Mouse (Mus musculus): Measurements from ENCODE around the gene Tbata.

- TF ChIP-seq HCFC1 (IDR thresholded peaks at IDR 0.05; ENCODE audit: low read depth, low read length) (no peak), TCF12 (IDR thresholded peaks at IDR 0.05; ENCODE audit: low read depth, low read length) (no peak), USF1 (IDR thresholded peaks at IDR 0.05; ENCODE audit: low read depth, low read length) (no peak), POLR2A (IDR thresholded peaks at IDR 0.05; ENCODE audit: control insufficient read depth in 1 of 2, insufficient read depth in 1 of 2, low read depth in 1 of 2, low read length in 2 of 2, poor library complexity in 1 of 2) (no peak), EP300 (IDR thresholded peaks at IDR 0.05; ENCODE audit: low read depth in 1 of 2, low read length in 2 of 2) (no peak)
These were observed 40.0 kb downstream of the Tbata start for GRCm38 (mm10) chr10:61211743-61212142.
